In genomic region chr6:137582207-137582889, GRCm38 (mm10) we compare ENCODE assay signal across 15 mouse cellular contexts.
DNase-seq lines count a peak whose midpoint lies in the region; ATAC-seq lines count a peak whose summit lies in the region.
"Had no signal": no experiment of that assay in that cellular context is flagged by ENCODE, and none has a peak within 500 bp of the region (broad histone marks: within the 10 kb centered on the region; RNA-seq: fewer than 3 reads in every experiment).

No protein-coding gene starts in this region.

- no peaks in the 10 kb centered on the region for H3K27me3 ChIP-seq in midbrain, embryonic 11.5 days (ENCODE audit: control insufficient read depth, insufficient read depth, low read length)
- no peaks in the 10 kb centered on the region for H3K27me3 ChIP-seq in midbrain, embryonic 16.5 days (ENCODE audit: control insufficient read depth, insufficient read depth, low read depth, low read length)
- H3K27me3 ChIP-seq: limb, embryonic 13.5 days had no signal

- no peaks in the 10 kb centered on the region for H3K4me1 ChIP-seq in midbrain, embryonic 11.5 days (ENCODE audit: control insufficient read depth, insufficient read depth, low read length)
- no peaks in the 10 kb centered on the region for H3K4me1 ChIP-seq in midbrain, embryonic 16.5 days (ENCODE audit: control insufficient read depth, insufficient read depth, low read length)
- peaks cover 10% of the 10 kb centered on the region; the same call in 1 of the 2 replicates for H3K4me1 ChIP-seq in brown adipose tissue, adult 24 weeks (ENCODE audit: control insufficient read depth, insufficient read depth, insufficient read length, low read length)

- H3K9ac ChIP-seq in midbrain, embryonic 11.5 days (ENCODE audit: low read length): no peak overlapping the region
- no peak overlapping the region for H3K9ac ChIP-seq in midbrain, embryonic 16.5 days (ENCODE audit: low read depth, low read length)
- H3K9ac ChIP-seq: limb, embryonic 13.5 days; liver, postnatal 0 days had no signal

- ATAC-seq in midbrain, embryonic 11.5 days (ENCODE audit: low FRiP score): no peak
- no peak for ATAC-seq in midbrain, embryonic 16.5 days
- peak; percentile 89 for ATAC-seq in monocyte, adult 5-6 weeks (replicated peaks; ENCODE audit: insufficient number of reproducible peaks, low FRiP score, low TSS enrichment, poor library complexity, severe bottlenecking)
- ATAC-seq: forebrain, embryonic 14.5 days; hindbrain, embryonic 16.5 days; liver, postnatal 0 days had no signal

- no peak overlapping the region for H3K4me3 ChIP-seq in midbrain, embryonic 11.5 days (ENCODE audit: low read depth, low read length)
- no peak overlapping the region for H3K4me3 ChIP-seq in midbrain, embryonic 16.5 days (ENCODE audit: low read depth, low read length)
- H3K4me3 ChIP-seq in brown adipose tissue, adult 24 weeks (ENCODE audit: insufficient read depth, low read depth, low read length): peak overlapping the region; percentile 2; the same call in 1 of the 2 replicates
- H3K4me3 ChIP-seq: limb, embryonic 13.5 days had no signal

- peak; percentile 32 for DNase-seq in adrenal gland, postnatal 25 days
- no peak for DNase-seq in adrenal gland, postnatal 10 days
- DNase-seq in midbrain, embryonic 11.5 days (ENCODE audit: low spot score, missing footprints): peak; percentile 21
- DNase-seq in frontal cortex, postnatal 10 days (ENCODE audit: low spot score in 2 of 2): no peak
- DNase-seq in layer of hippocampus, adult 11-12 months (ENCODE audit: low spot score): no peak
- DNase-seq: B cell, adult 2 months; gastrocnemius, postnatal 10 days; liver, postnatal 0 days; midbrain, embryonic 14.5 days had no signal

- 92% methylated on average over 19 of the region's 19 CpGs for WGBS in midbrain, embryonic 11.5 days
- 88% methylated on average over 19 of the region's 19 CpGs for WGBS in midbrain, embryonic 16.5 days

- H3K36me3 ChIP-seq in midbrain, embryonic 11.5 days (ENCODE audit: control insufficient read depth, insufficient read depth, low read length): no peaks in the 10 kb centered on the region
- H3K36me3 ChIP-seq in midbrain, embryonic 16.5 days (ENCODE audit: control insufficient read depth, insufficient read depth, low read length): no peaks in the 10 kb centered on the region
- H3K36me3 ChIP-seq: limb, embryonic 13.5 days had no signal

- no peak overlapping the region for H3K27ac ChIP-seq in midbrain, embryonic 11.5 days (ENCODE audit: low read depth, low read length)
- H3K27ac ChIP-seq in midbrain, embryonic 16.5 days (ENCODE audit: low read length): no peak overlapping the region
- peak overlapping the region; percentile 19 for H3K27ac ChIP-seq in brown adipose tissue, adult 24 weeks (replicated peaks; ENCODE audit: low read depth, low read length)
- H3K27ac ChIP-seq: limb, embryonic 13.5 days had no signal

- H3K9me3 ChIP-seq in midbrain, embryonic 11.5 days (ENCODE audit: control insufficient read depth, low read length): no peaks in the 10 kb centered on the region
- H3K9me3 ChIP-seq in midbrain, embryonic 16.5 days (replicated peaks; ENCODE audit: control insufficient read depth, low read length, poor library complexity, severe bottlenecking): no peaks in the 10 kb centered on the region
- H3K9me3 ChIP-seq: limb, embryonic 13.5 days had no signal

- H3K4me2 ChIP-seq in midbrain, embryonic 11.5 days: no peak overlapping the region
- H3K4me2 ChIP-seq in midbrain, embryonic 16.5 days (ENCODE audit: low read length): no peak overlapping the region
- H3K4me2 ChIP-seq: limb, embryonic 13.5 days had no signal

Comparison
In these comparisons a context has a peak if more than half of its experiments do, and no peak if none do; other contexts are left out.
1. DNase-seq: peak in adrenal gland, postnatal 25 days (single experiment) and midbrain, embryonic 11.5 days (single experiment); none in adrenal gland, postnatal 10 days (single experiment), frontal cortex, postnatal 10 days (0 of 2) and layer of hippocampus, adult 11-12 months (single experiment).